Mouse (Mus musculus): Measurements from ENCODE around the gene Arap2. TPM values are rescaled to one million over a fixed set of nuclear protein-coding genes. Genes with fewer than 3 reads are reported as not detected.
"Not testable (repeated sequence)": the region's sequence is repeated elsewhere in the genome, so short reads cannot be mapped to it uniquely, and the experiment has no call there.

Gene Arap2
- polyA plus RNA-seq, 1 experiment from 2014 or later, result 0.43 TPM

GRCm38 (mm10) chr5:62763046-62763445 is 2.9 kb downstream of the Arap2 start:
- peaks cover 19% of the 10 kb centered on the region; the same call in 1 of the 2 replicates for H3K27me3 ChIP-seq (ENCODE audit: low read depth, poor library complexity, severe bottlenecking)
- H3K4me3 ChIP-seq, result no peak overlapping the region
- H3K36me3 ChIP-seq, result no peaks in the 10 kb centered on the region
- 80% methylated on average over 1 of the region's 1 CpGs for WGBS
- no peak for DNase-seq (ENCODE audit: low spot score)
- H3K4me1 ChIP-seq, result peaks cover 5% of the 10 kb centered on the region
- H3K27ac ChIP-seq, result no peak overlapping the region
- H3K9me3 ChIP-seq (replicated peaks), result no peaks in the 10 kb centered on the region

- WGBS, result 62% methylated on average over 4 of the region's 4 CpGs
- Histone ChIP-seq H3K27ac (no peak overlapping the region), H3K4me3 (no peak overlapping the region), H3K27me3 (ENCODE audit: low read depth, poor library complexity, severe bottlenecking) (peaks cover 19% of the 10 kb centered on the region; the same call in 1 of the 2 replicates), H3K36me3 (no peaks in the 10 kb centered on the region), H3K9me3 (replicated peaks) (no peaks in the 10 kb centered on the region), H3K4me1 (peaks cover 5% of the 10 kb centered on the region)
- DNase-seq (ENCODE audit: low spot score), result no peak
These were observed 3.5 kb downstream of the Arap2 start for GRCm38 (mm10) chr5:62762298-62762960.

GRCm38 (mm10) chr5:62760791-62761504 is 5.0 kb downstream of the Arap2 start:
- Histone ChIP-seq H3K27me3 (ENCODE audit: low read depth, poor library complexity, severe bottlenecking) (0 out of 2 replicates have a peak, but pooled peaks cover 9% of the 10 kb centered on the region), H3K9me3 (replicated peaks) (no peaks in the 10 kb centered on the region), H3K27ac (no peak overlapping the region), H3K36me3 (no peaks in the 10 kb centered on the region), H3K4me1 (peaks cover 2% of the 10 kb centered on the region; the same call in 1 of the 2 replicates), H3K4me3 (no peak overlapping the region)
- no peak for DNase-seq (ENCODE audit: low spot score)
- 69% methylated on average over 5 of the region's 5 CpGs for WGBS

- no peak overlapping the region for H3K27ac ChIP-seq
- H3K9me3 ChIP-seq (replicated peaks), result no peaks in the 10 kb centered on the region
- H3K4me3 ChIP-seq, result no peak overlapping the region
- H3K36me3 ChIP-seq, result no peaks in the 10 kb centered on the region
- H3K4me1 ChIP-seq, result no peaks in the 10 kb centered on the region
- no peak for DNase-seq (ENCODE audit: low spot score)
- 86% methylated on average over 3 of the region's 3 CpGs for WGBS
- H3K27me3 ChIP-seq (ENCODE audit: low read depth, poor library complexity, severe bottlenecking), result no peaks in the 10 kb centered on the region
These were observed 10.0 kb downstream of the Arap2 start for GRCm38 (mm10) chr5:62755808-62756527.

GRCm38 (mm10) chr5:62752934-62753333 is 13.0 kb downstream of the Arap2 start:
- no peak overlapping the region for H3K4me3 ChIP-seq

GRCm38 (mm10) chr5:62751692-62752091 is 14.3 kb downstream of the Arap2 start:
- H3K9me3 ChIP-seq (replicated peaks), result no peaks in the 10 kb centered on the region
- no peak overlapping the region for H3K4me3 ChIP-seq
- 75% methylated on average over 2 of the region's 2 CpGs for WGBS
- DNase-seq (ENCODE audit: low spot score), result no peak
- H3K36me3 ChIP-seq, result no peaks in the 10 kb centered on the region
- H3K27ac ChIP-seq, result no peak overlapping the region
- no peaks in the 10 kb centered on the region for H3K27me3 ChIP-seq (ENCODE audit: low read depth, poor library complexity, severe bottlenecking)
- H3K4me1 ChIP-seq, result no peaks in the 10 kb centered on the region

More at GRCm38 (mm10) chr5:62752934-62753333, 13.0 kb downstream of the Arap2 start:
- H3K9me3 ChIP-seq (replicated peaks), result no peaks in the 10 kb centered on the region
- H3K27me3 ChIP-seq (ENCODE audit: low read depth, poor library complexity, severe bottlenecking), result no peaks in the 10 kb centered on the region
- no peak for DNase-seq (ENCODE audit: low spot score)
- 79% methylated on average over 3 of the region's 3 CpGs for WGBS
- no peak overlapping the region for H3K27ac ChIP-seq
- H3K4me1 ChIP-seq, result no peaks in the 10 kb centered on the region
- H3K36me3 ChIP-seq, result no peaks in the 10 kb centered on the region

- Histone ChIP-seq H3K27ac (no peak overlapping the region), H3K27me3 (ENCODE audit: low read depth, poor library complexity, severe bottlenecking) (no peaks in the 10 kb centered on the region)
- WGBS, result 88% methylated on average over 2 of the region's 2 CpGs
These were observed 17.8 kb downstream of the Arap2 start for GRCm38 (mm10) chr5:62748168-62748567.

GRCm38 (mm10) chr5:62743220-62743922 is 22.6 kb downstream of the Arap2 start:
- no peaks in the 10 kb centered on the region for H3K27me3 ChIP-seq (ENCODE audit: low read depth, poor library complexity, severe bottlenecking)
- DNase-seq (ENCODE audit: low spot score), result no peak
- 90% methylated on average over 9 of the region's 9 CpGs for WGBS
- H3K36me3 ChIP-seq, result no peaks in the 10 kb centered on the region
- H3K27ac ChIP-seq, result no peak overlapping the region
- no peaks in the 10 kb centered on the region for H3K4me1 ChIP-seq
- no peak overlapping the region for H3K4me3 ChIP-seq
- no peaks in the 10 kb centered on the region for H3K9me3 ChIP-seq (replicated peaks)

More at GRCm38 (mm10) chr5:62748168-62748567, 17.8 kb downstream of the Arap2 start:
- no peaks in the 10 kb centered on the region for H3K4me1 ChIP-seq
- no peak for DNase-seq (ENCODE audit: low spot score)
- no peaks in the 10 kb centered on the region for H3K36me3 ChIP-seq
- H3K4me3 ChIP-seq, result no peak overlapping the region
- H3K9me3 ChIP-seq (replicated peaks), result no peaks in the 10 kb centered on the region

GRCm38 (mm10) chr5:62739451-62740415 is 26.2 kb downstream of the Arap2 start:
- no peak overlapping the region for H3K4me3 ChIP-seq
- no peaks in the 10 kb centered on the region for H3K36me3 ChIP-seq
- no peaks in the 10 kb centered on the region for H3K4me1 ChIP-seq
- no peak for DNase-seq (ENCODE audit: low spot score)
- H3K27ac ChIP-seq, result no peak overlapping the region
- no peaks in the 10 kb centered on the region for H3K27me3 ChIP-seq (ENCODE audit: low read depth, poor library complexity, severe bottlenecking)
- 86% methylated on average over 9 of the region's 9 CpGs for WGBS
- no peaks in the 10 kb centered on the region for H3K9me3 ChIP-seq (replicated peaks)

- not testable (repeated sequence) for H3K4me3 ChIP-seq; H3K36me3 ChIP-seq; DNase-seq (ENCODE audit: low spot score)
These were observed 35.4 kb downstream of the Arap2 start for GRCm38 (mm10) chr5:62730573-62730972.

GRCm38 (mm10) chr5:62725551-62725950 is 40.4 kb downstream of the Arap2 start:
- Histone ChIP-seq H3K27me3 (ENCODE audit: low read depth, poor library complexity, severe bottlenecking) (no peaks in the 10 kb centered on the region), H3K4me1 (no peaks in the 10 kb centered on the region), H3K9me3 (replicated peaks) (no peaks in the 10 kb centered on the region), H3K27ac (no peak overlapping the region), H3K36me3 (no peaks in the 10 kb centered on the region), H3K4me3 (no peak overlapping the region)
- WGBS, result 85% methylated on average over 2 of the region's 2 CpGs
- DNase-seq (ENCODE audit: low spot score), result no peak

More at GRCm38 (mm10) chr5:62730573-62730972, 35.4 kb downstream of the Arap2 start:
- not testable (repeated sequence) for H3K27me3 ChIP-seq (ENCODE audit: low read depth, poor library complexity, severe bottlenecking); H3K4me1 ChIP-seq; H3K27ac ChIP-seq; H3K9me3 ChIP-seq (replicated peaks)
- WGBS, result 93% methylated on average over 7 of the region's 7 CpGs
